Mouse (Mus musculus): ENCODE data around the gene Nalcn. TPM values are rescaled to one million over a fixed set of nuclear protein-coding genes. Genes with fewer than 3 reads are reported as not detected.

Nalcn gene
- total and polyA plus RNA-seq, 3 experiments: 0.03 TPM; not detected in 2

GRCm38 (mm10) chr14:123582433-123582832, 44.5 kb downstream of the Nalcn start:
- no peak overlapping the region for H3K27ac ChIP-seq (ENCODE audit: control insufficient read depth, low read depth, low read length)
- TF ChIP-seq TCF12 (IDR thresholded peaks at IDR 0.05; ENCODE audit: low read depth, low read length) (no peak), MAZ (IDR thresholded peaks at IDR 0.05; ENCODE audit: low read depth, low read length) (no peak), USF2 (IDR thresholded peaks at IDR 0.05; ENCODE audit: borderline replicate concordance in 1 of 2, insufficient read depth in 1 of 2, low read depth in 1 of 2, low read length in 2 of 2) (no peak), HCFC1 (IDR thresholded peaks at IDR 0.05; ENCODE audit: low read depth, low read length) (no peak), SIN3A (IDR thresholded peaks at IDR 0.05; ENCODE audit: low read length) (no peak), CHD2 (IDR thresholded peaks at IDR 0.05; ENCODE audit: low read length) (no peak), ZKSCAN1 (IDR thresholded peaks at IDR 0.05; ENCODE audit: low read depth, low read length) (no peak), JUND (IDR thresholded peaks at IDR 0.05; ENCODE audit: low read depth, low read length) (no peak), SMC3 (IDR thresholded peaks at IDR 0.05; ENCODE audit: low read depth, low read length) (no peak), MXI1 (IDR thresholded peaks at IDR 0.05; ENCODE audit: low read depth, low read length) (no peak), GATA1 (IDR thresholded peaks at IDR 0.05; ENCODE audit: low read depth, low read length) (no peak), BHLHE40 (IDR thresholded peaks at IDR 0.05; ENCODE audit: borderline replicate concordance, low read depth, low read length) (no peak), UBTF (IDR thresholded peaks at IDR 0.05; ENCODE audit: borderline replicate concordance, insufficient read depth, low read depth, low read length) (no peak), ETS1 (IDR thresholded peaks at IDR 0.05; ENCODE audit: low read depth, low read length) (no peak)
- DNase-seq (ENCODE audit: low read depth, low spot score): no peak
- no peaks in the 10 kb centered on the region for H3K4me1 ChIP-seq (ENCODE audit: control insufficient read depth in 1 of 2, insufficient read depth in 2 of 2, low read length in 2 of 2)
- no peaks in the 10 kb centered on the region for H3K36me3 ChIP-seq (ENCODE audit: control insufficient read depth in 1 of 2, insufficient read depth in 2 of 2, low read length in 2 of 2)
- H3K9ac ChIP-seq (ENCODE audit: control insufficient read depth, low read depth, low read length, poor library complexity, severe bottlenecking): no peak overlapping the region
- no peak overlapping the region for H3K4me3 ChIP-seq (ENCODE audit: control insufficient read depth in 1 of 2, insufficient read depth in 1 of 2, low read depth in 2 of 2, low read length in 2 of 2)
- no peaks in the 10 kb centered on the region for H3K27me3 ChIP-seq (ENCODE audit: control insufficient read depth in 1 of 2, insufficient read depth in 2 of 2, low read length in 2 of 2)
- no peaks in the 10 kb centered on the region for H3K9me3 ChIP-seq (replicated peaks; ENCODE audit: insufficient read depth, low read length)
- no peaks in the 10 kb centered on the region for H3K79me2 ChIP-seq (ENCODE audit: control insufficient read depth, insufficient read depth, low read length, poor library complexity)

GRCm38 (mm10) chr14:123575356-123575755, 51.6 kb downstream of the Nalcn start:
- H3K27ac ChIP-seq (ENCODE audit: control insufficient read depth, low read depth, low read length): no peak overlapping the region
- TF ChIP-seq MAZ (IDR thresholded peaks at IDR 0.05; ENCODE audit: low read depth, low read length): no peak
- TF ChIP-seq UBTF (IDR thresholded peaks at IDR 0.05; ENCODE audit: borderline replicate concordance, insufficient read depth, low read depth, low read length): no peak
- TF ChIP-seq USF2 (IDR thresholded peaks at IDR 0.05; ENCODE audit: borderline replicate concordance in 1 of 2, insufficient read depth in 1 of 2, low read depth in 1 of 2, low read length in 2 of 2): no peak
- no peak for TF ChIP-seq POLR2A (IDR thresholded peaks at IDR 0.05; ENCODE audit: control insufficient read depth in 1 of 2, insufficient read depth in 1 of 2, low read depth in 1 of 2, low read length in 2 of 2, poor library complexity in 1 of 2)
- TF ChIP-seq KAT2A (conservative IDR thresholded peaks at IDR 0.05; ENCODE audit: low read depth, low read length): no peak
- TF ChIP-seq BHLHE40 (IDR thresholded peaks at IDR 0.05; ENCODE audit: borderline replicate concordance, low read depth, low read length): no peak
- no peak for TF ChIP-seq RCOR1 (IDR thresholded peaks at IDR 0.05; ENCODE audit: low read depth, low read length)
- TF ChIP-seq NELFE (IDR thresholded peaks at IDR 0.05; ENCODE audit: low read depth, low read length): no peak
- TF ChIP-seq TBP (IDR thresholded peaks at IDR 0.05; ENCODE audit: low read depth, low read length): no peak
- TF ChIP-seq EP300 (IDR thresholded peaks at IDR 0.05; ENCODE audit: low read depth in 1 of 2, low read length in 2 of 2): no peak
- TF ChIP-seq ETS1 (IDR thresholded peaks at IDR 0.05; ENCODE audit: low read depth, low read length): no peak
- no peak for TF ChIP-seq ZNF384 (IDR thresholded peaks at IDR 0.05; ENCODE audit: low read depth, low read length)
- no peak for TF ChIP-seq CHD2 (IDR thresholded peaks at IDR 0.05; ENCODE audit: low read length)
- TF ChIP-seq ZC3H11A (IDR thresholded peaks at IDR 0.05; ENCODE audit: low read depth, low read length): no peak
- no peak for TF ChIP-seq MAFK (IDR thresholded peaks at IDR 0.05; ENCODE audit: borderline replicate concordance, low read depth, low read length)
- no peak for TF ChIP-seq USF1 (IDR thresholded peaks at IDR 0.05; ENCODE audit: low read depth, low read length)
- TF ChIP-seq GATA1 (IDR thresholded peaks at IDR 0.05; ENCODE audit: low read depth, low read length): no peak
- no peak for TF ChIP-seq CHD1 (IDR thresholded peaks at IDR 0.05; ENCODE audit: low read depth, low read length)
- H3K79me2 ChIP-seq (ENCODE audit: control insufficient read depth, insufficient read depth, low read length, poor library complexity): no peaks in the 10 kb centered on the region
- DNase-seq (ENCODE audit: low read depth, low spot score): no peak
- no peak overlapping the region for H3K9ac ChIP-seq (ENCODE audit: control insufficient read depth, low read depth, low read length, poor library complexity, severe bottlenecking)
- no peaks in the 10 kb centered on the region for H3K36me3 ChIP-seq (ENCODE audit: control insufficient read depth in 1 of 2, insufficient read depth in 2 of 2, low read length in 2 of 2)
- no peak overlapping the region for H3K4me3 ChIP-seq (ENCODE audit: control insufficient read depth in 1 of 2, insufficient read depth in 1 of 2, low read depth in 2 of 2, low read length in 2 of 2)
- no peaks in the 10 kb centered on the region for H3K9me3 ChIP-seq (replicated peaks; ENCODE audit: insufficient read depth, low read length)
- no peaks in the 10 kb centered on the region for H3K27me3 ChIP-seq (ENCODE audit: control insufficient read depth in 1 of 2, insufficient read depth in 2 of 2, low read length in 2 of 2)
- H3K4me1 ChIP-seq (ENCODE audit: control insufficient read depth in 1 of 2, insufficient read depth in 2 of 2, low read length in 2 of 2): no peaks in the 10 kb centered on the region
